Mouse (Mus musculus) stomach, embryonic 15.5 days (tissue): ENCODE results near the gene Pip4k2b. TPM values are rescaled to one million over a fixed set of nuclear protein-coding genes. Genes with fewer than 3 reads are reported as not detected.

ENCODE experiments used
- ATAC-seq: fragments of 200-750 bp; cut with Nextera tagmentation; 2 replicates; pipeline ENCODE4 v1.8.0; 2017; ENCODE audit warnings: low read depth, moderate number of reproducible peaks, moderate TSS enrichment; ENCODE audit not compliant: insufficient read depth, low FRiP score
- H3K27ac ChIP-seq: fragments of 300-500 bp; sonication (generic); 2 replicates; pipeline ENCODE4 v1.5.1; 2015; ENCODE audit warnings: mild to moderate bottlenecking, inconsistent platforms
- H3K27me3 ChIP-seq: fragments of 300-500 bp; sonication (generic); replicated peaks from 2 replicates; pipeline ENCODE4 v1.6.1; 2015; ENCODE audit warnings: inconsistent platforms
- H3K36me3 ChIP-seq: fragments of 300-500 bp; sonication (generic); 2 replicates; pipeline ENCODE4 v1.6.1; 2015; ENCODE audit warnings: inconsistent platforms
- H3K4me1 ChIP-seq: fragments of 300-500 bp; sonication (generic); 2 replicates; pipeline ENCODE4 v1.6.1; 2015; ENCODE audit warnings: inconsistent platforms
- H3K4me2 ChIP-seq: fragments of 300-500 bp; sonication (generic); 2 replicates; pipeline ENCODE4 v1.6.1; 2015; ENCODE audit warnings: mild to moderate bottlenecking, inconsistent platforms
- H3K4me3 ChIP-seq: fragments of 300-500 bp; sonication (generic); replicated peaks from 2 replicates; pipeline ENCODE4 v1.5.1; 2015; ENCODE audit warnings: inconsistent platforms
- H3K9ac ChIP-seq: fragments of 300-500 bp; sonication (generic); 2 replicates; pipeline ENCODE4 v1.6.1; 2015; ENCODE audit warnings: inconsistent platforms
- H3K9me3 ChIP-seq: fragments of 300-500 bp; sonication (generic); 2 replicates; pipeline ENCODE4 v1.6.1; 2016; ENCODE audit warnings: inconsistent platforms
- WGBS: fragments of 180-500 bp; shearing (Covaris S2); methylation state at CpG from one replicate; pipeline ENCODE4 v1.1.7; 2015; 5-methylcytosine and 5-hydroxymethylcytosine counted together
- polyA plus RNA-seq: library from polyadenylated mRNA; unstranded; fragments of >200 nt; fragmentation: Nextera tagmentation; extraction: Ambion mirVana; gene quantifications from 2 replicates; pipeline ENCODE4 v1.2.1, GENCODE M21; 2015

Pip4k2b gene
- polyA plus RNA-seq, 1 experiment from 2014 or later, result 1.5 TPM

GRCm38 (mm10) chr11:97684766-97685165 is 59.7 kb downstream of the Pip4k2b start:
- Histone ChIP-seq H3K4me3 (no peak overlapping the region), H3K9me3 (no peaks in the 10 kb centered on the region), H3K9ac (no peak overlapping the region), H3K36me3 (peaks cover 20% of the 10 kb centered on the region; the same call in 1 of the 2 replicates), H3K4me2 (no peak overlapping the region), H3K27me3 (no peaks in the 10 kb centered on the region), H3K27ac (0 out of 2 replicates have a peak overlapping the region, but pooled peaks have one; percentile 18), H3K4me1 (peaks cover 23% of the 10 kb centered on the region; the same call in 1 of the 2 replicates)
- ATAC-seq, result no peak
- 31% methylated on average over 7 of the region's 7 CpGs for WGBS

GRCm38 (mm10) chr11:97684063-97684680 is 60.3 kb downstream of the Pip4k2b start:
- Histone ChIP-seq H3K27ac (no peak overlapping the region), H3K27me3 (no peaks in the 10 kb centered on the region), H3K36me3 (peaks cover 22% of the 10 kb centered on the region), H3K9me3 (no peaks in the 10 kb centered on the region), H3K4me3 (no peak overlapping the region), H3K9ac (no peak overlapping the region), H3K4me1 (peaks cover 23% of the 10 kb centered on the region; the same call in 1 of the 2 replicates), H3K4me2 (no peak overlapping the region)
- no peak for ATAC-seq
- 84% methylated on average over 6 of the region's 6 CpGs for WGBS

GRCm38 (mm10) chr11:97682504-97683055 is 61.9 kb downstream of the Pip4k2b start:
- Histone ChIP-seq H3K4me2 (no peak overlapping the region), H3K9me3 (no peaks in the 10 kb centered on the region), H3K4me3 (no peak overlapping the region), H3K9ac (no peak overlapping the region), H3K27ac (no peak overlapping the region), H3K4me1 (peaks cover 23% of the 10 kb centered on the region; the same call in 1 of the 2 replicates), H3K27me3 (no peaks in the 10 kb centered on the region), H3K36me3 (peaks cover 28% of the 10 kb centered on the region)
- WGBS, result 71% methylated on average over 6 of the region's 6 CpGs
- ATAC-seq, result no peak

GRCm38 (mm10) chr11:97680430-97680829 is 64.1 kb downstream of the Pip4k2b start:
- WGBS, result 74% methylated on average over 12 of the region's 12 CpGs
- Histone ChIP-seq H3K4me1 (peaks cover 8% of the 10 kb centered on the region; the same call in 1 of the 2 replicates), H3K27me3 (no peaks in the 10 kb centered on the region), H3K9ac (no peak overlapping the region), H3K4me3 (no peak overlapping the region), H3K27ac (no peak overlapping the region), H3K4me2 (no peak overlapping the region), H3K36me3 (peaks cover 41% of the 10 kb centered on the region), H3K9me3 (no peaks in the 10 kb centered on the region)
- ATAC-seq, result no peak

- no peak overlapping the region for H3K4me3 ChIP-seq
- no peak overlapping the region for H3K27ac ChIP-seq
- H3K4me1 ChIP-seq, result no peaks in the 10 kb centered on the region
- WGBS, result 87% methylated on average over 15 of the region's 15 CpGs
- no peak overlapping the region for H3K4me2 ChIP-seq
- H3K36me3 ChIP-seq, result peaks cover 56% of the 10 kb centered on the region
- ATAC-seq, result no peak
- no peaks in the 10 kb centered on the region for H3K27me3 ChIP-seq
- H3K9ac ChIP-seq, result no peak overlapping the region
- no peaks in the 10 kb centered on the region for H3K9me3 ChIP-seq
These were observed 66.2 kb downstream of the Pip4k2b start for GRCm38 (mm10) chr11:97678301-97678700.

GRCm38 (mm10) chr11:97677842-97678241 is 66.7 kb downstream of the Pip4k2b start:
- H3K27me3 ChIP-seq, result no peaks in the 10 kb centered on the region
- no peak overlapping the region for H3K27ac ChIP-seq
- no peak for ATAC-seq
- H3K36me3 ChIP-seq, result peaks cover 60% of the 10 kb centered on the region
- no peak overlapping the region for H3K4me3 ChIP-seq
- no peaks in the 10 kb centered on the region for H3K4me1 ChIP-seq
- no peak overlapping the region for H3K4me2 ChIP-seq
- no peaks in the 10 kb centered on the region for H3K9me3 ChIP-seq
- no peak overlapping the region for H3K9ac ChIP-seq
- WGBS, result 70% methylated on average over 8 of the region's 8 CpGs

- Histone ChIP-seq H3K4me3 (no peak overlapping the region), H3K36me3 (peaks cover 62% of the 10 kb centered on the region), H3K9me3 (no peaks in the 10 kb centered on the region), H3K27ac (no peak overlapping the region), H3K4me1 (no peaks in the 10 kb centered on the region), H3K4me2 (no peak overlapping the region), H3K27me3 (no peaks in the 10 kb centered on the region), H3K9ac (no peak overlapping the region)
- 70% methylated on average over 15 of the region's 15 CpGs for WGBS
- no peak for ATAC-seq
These were observed 67.1 kb downstream of the Pip4k2b start for GRCm38 (mm10) chr11:97677381-97677780.

- H3K27me3 ChIP-seq, result no peaks in the 10 kb centered on the region
- ATAC-seq, result no peak
- H3K27ac ChIP-seq, result no peak overlapping the region
- H3K4me3 ChIP-seq, result no peak overlapping the region
- H3K4me1 ChIP-seq, result no peaks in the 10 kb centered on the region
- peaks cover 63% of the 10 kb centered on the region for H3K36me3 ChIP-seq
- H3K9ac ChIP-seq, result no peak overlapping the region
- no peaks in the 10 kb centered on the region for H3K9me3 ChIP-seq
- 79% methylated on average over 15 of the region's 15 CpGs for WGBS
- no peak overlapping the region for H3K4me2 ChIP-seq
These were observed 68.3 kb downstream of the Pip4k2b start for GRCm38 (mm10) chr11:97676050-97676754.

- peaks cover 53% of the 10 kb centered on the region for H3K36me3 ChIP-seq
- 75% methylated on average over 11 of the region's 11 CpGs for WGBS
These were observed 71.4 kb downstream of the Pip4k2b start for GRCm38 (mm10) chr11:97673148-97673547.

GRCm38 (mm10) chr11:97671177-97671527 is 73.4 kb downstream of the Pip4k2b start:
- Histone ChIP-seq H3K4me3 (no peak overlapping the region), H3K9me3 (no peaks in the 10 kb centered on the region), H3K36me3 (peaks cover 48% of the 10 kb centered on the region), H3K4me1 (peaks cover 24% of the 10 kb centered on the region), H3K27ac (no peak overlapping the region), H3K9ac (no peak overlapping the region), H3K27me3 (no peaks in the 10 kb centered on the region), H3K4me2 (no peak overlapping the region)
- 51% methylated on average over 2 of the region's 2 CpGs for WGBS
- ATAC-seq, result no peak

More at GRCm38 (mm10) chr11:97673148-97673547, 71.4 kb downstream of the Pip4k2b start:
- no peak overlapping the region for H3K9ac ChIP-seq
- H3K4me2 ChIP-seq, result no peak overlapping the region
- H3K4me3 ChIP-seq, result no peak overlapping the region
- ATAC-seq, result no peak
- no peaks in the 10 kb centered on the region for H3K9me3 ChIP-seq
- H3K27me3 ChIP-seq, result no peaks in the 10 kb centered on the region
- H3K4me1 ChIP-seq, result peaks cover 24% of the 10 kb centered on the region
- no peak overlapping the region for H3K27ac ChIP-seq

GRCm38 (mm10) chr11:97670234-97671176 is 74.0 kb downstream of the Pip4k2b start:
- WGBS, result 51% methylated on average over 13 of the region's 13 CpGs
- Histone ChIP-seq H3K4me3 (no peak overlapping the region), H3K9me3 (no peaks in the 10 kb centered on the region), H3K36me3 (peaks cover 54% of the 10 kb centered on the region), H3K27ac (no peak overlapping the region), H3K27me3 (no peaks in the 10 kb centered on the region), H3K4me1 (peaks cover 24% of the 10 kb centered on the region), H3K9ac (no peak overlapping the region), H3K4me2 (no peak overlapping the region)
- ATAC-seq, result no peak
